Mouse (Mus musculus) hindbrain, embryonic 16.5 days (tissue): Measurements from ENCODE around the gene Nipal1. TPM values are rescaled to one million over a fixed set of nuclear protein-coding genes. Genes with fewer than 3 reads are reported as not detected.

Experiments used
- ATAC-seq: fragments of 200-750 bp; cut with Nextera tagmentation; 2 replicates; pipeline ENCODE4 v1.8.0; 2017; ENCODE audit warnings: moderate TSS enrichment, moderate library complexity
- H3K27ac ChIP-seq: fragments of 300-500 bp; sonication (generic); 2 replicates; pipeline ENCODE4 v1.5.1; 2014; ENCODE audit warnings: low read depth, mild to moderate bottlenecking, control low read depth, low read length, moderate library complexity
- H3K27me3 ChIP-seq: fragments of 300-500 bp; sonication (generic); replicated peaks from 2 replicates; pipeline ENCODE4 v1.6.1; 2014; ENCODE audit warnings: low read length; ENCODE audit not compliant: control insufficient read depth, insufficient read depth
- H3K36me3 ChIP-seq: fragments of 300-500 bp; sonication (generic); 2 replicates; pipeline ENCODE4 v1.6.1; 2014; ENCODE audit warnings: mild to moderate bottlenecking, low read length, moderate library complexity, mixed read lengths; ENCODE audit not compliant: control insufficient read depth, insufficient read depth
- H3K4me1 ChIP-seq: fragments of 300-500 bp; sonication (generic); 2 replicates; pipeline ENCODE4 v1.6.1; 2014; ENCODE audit warnings: low read depth, low read length; ENCODE audit not compliant: control insufficient read depth, insufficient read depth
- H3K4me2 ChIP-seq: fragments of 300-500 bp; sonication (generic); 2 replicates; pipeline ENCODE4 v1.6.1; 2014; ENCODE audit warnings: mild to moderate bottlenecking, low read length, control low read depth, moderate library complexity
- H3K4me3 ChIP-seq: fragments of 300-500 bp; sonication (generic); 2 replicates; pipeline ENCODE4 v1.5.1; 2014; ENCODE audit warnings: mild to moderate bottlenecking, low read length, control low read depth, moderate library complexity
- H3K9ac ChIP-seq: fragments of 300-500 bp; sonication (generic); 2 replicates; pipeline ENCODE4 v1.6.1; 2014; ENCODE audit warnings: low read depth, mild to moderate bottlenecking, control low read depth, low read length, moderate library complexity
- H3K9me3 ChIP-seq: fragments of 300-500 bp; sonication (generic); 2 replicates; pipeline ENCODE4 v1.6.1; 2014; ENCODE audit warnings: mild to moderate bottlenecking, low read length, moderate library complexity; ENCODE audit not compliant: control insufficient read depth
- WGBS: fragments of 180-500 bp; shearing (Covaris S2); extraction: QIAGEN DNeasy Blood & Tissue Kit; methylation state at CpG from one replicate; pipeline ENCODE4 v1.1.7; 2014; 5-methylcytosine and 5-hydroxymethylcytosine counted together
- polyA plus RNA-seq: library from polyadenylated mRNA; unstranded; fragments of >200 nt; fragmentation: Nextera tagmentation; extraction: Ambion mirVana; gene quantifications from 2 replicates; pipeline ENCODE4 v1.2.1, GENCODE M21; 2015

Nipal1 gene
- polyA plus RNA-seq, 1 experiment from 2014 or later: 1.9 TPM

- no peak for ATAC-seq
- H3K27ac ChIP-seq: no peak overlapping the region
- H3K9ac ChIP-seq: no peak overlapping the region
- no peaks in the 10 kb centered on the region for H3K27me3 ChIP-seq
- WGBS: 100% methylated on average over 1 of the region's 1 CpGs
- H3K9me3 ChIP-seq: no peaks in the 10 kb centered on the region
- H3K4me2 ChIP-seq: no peak overlapping the region
- H3K4me1 ChIP-seq: no peaks in the 10 kb centered on the region
- no peak overlapping the region for H3K4me3 ChIP-seq
- no peaks in the 10 kb centered on the region for H3K36me3 ChIP-seq
Observed at GRCm38 (mm10) chr5:72640072-72640471, 7.5 kb upstream of the Nipal1 start.

DNA sequence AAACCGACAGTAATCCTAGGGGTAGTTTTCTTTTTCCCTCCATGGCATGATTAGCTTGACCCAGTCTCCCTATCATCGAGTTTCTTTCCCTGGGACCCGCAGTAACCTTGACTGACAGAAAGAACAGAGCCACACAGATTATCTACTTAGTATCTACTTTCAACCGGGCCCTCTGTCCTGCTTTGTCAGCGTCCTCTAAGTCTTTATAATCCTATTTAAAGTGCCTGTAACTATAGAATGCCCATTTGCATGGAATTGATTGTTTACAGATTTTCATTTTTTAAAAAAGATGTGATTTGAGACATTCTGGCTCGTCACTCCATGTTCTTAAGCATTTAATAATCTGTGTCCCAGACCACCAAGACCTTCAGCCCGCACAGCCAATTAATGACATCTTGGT lies 3.9 kb upstream of the Nipal1 start:
- no peak for ATAC-seq
- WGBS: 73% methylated on average over 7 of the region's 7 CpGs
- no peak overlapping the region for H3K4me2 ChIP-seq
- no peak overlapping the region for H3K27ac ChIP-seq
- peaks cover 8% of the 10 kb centered on the region for H3K4me1 ChIP-seq
- peaks cover 7% of the 10 kb centered on the region; the same call in 1 of the 2 replicates for H3K27me3 ChIP-seq
- H3K9ac ChIP-seq: no peak overlapping the region
- no peaks in the 10 kb centered on the region for H3K36me3 ChIP-seq
- H3K4me3 ChIP-seq: no peak overlapping the region
- H3K9me3 ChIP-seq: no peaks in the 10 kb centered on the region

GRCm38 (mm10) chr5:72644175-72644574 lies 3.4 kb upstream of the Nipal1 start, which contains the start of gene Cnga1:
Gene Cnga1, minus strand, starts transcription at chr5:72644275.
- 72% methylated on average over 1 of the region's 1 CpGs for WGBS
- H3K36me3 ChIP-seq: no peaks in the 10 kb centered on the region
- H3K4me1 ChIP-seq: peaks cover 8% of the 10 kb centered on the region
- ATAC-seq: no peak
- no peak within 1 kb of the TSS for H3K4me3 ChIP-seq
- no peaks in the 10 kb centered on the region for H3K9me3 ChIP-seq
- no peak within 1 kb of the TSS for H3K27ac ChIP-seq
- H3K4me2 ChIP-seq: no peak within 1 kb of the TSS
- H3K9ac ChIP-seq: no peak within 1 kb of the TSS
- H3K27me3 ChIP-seq: peaks cover 9% of the 10 kb centered on the region; the same call in 1 of the 2 replicates

DNA sequence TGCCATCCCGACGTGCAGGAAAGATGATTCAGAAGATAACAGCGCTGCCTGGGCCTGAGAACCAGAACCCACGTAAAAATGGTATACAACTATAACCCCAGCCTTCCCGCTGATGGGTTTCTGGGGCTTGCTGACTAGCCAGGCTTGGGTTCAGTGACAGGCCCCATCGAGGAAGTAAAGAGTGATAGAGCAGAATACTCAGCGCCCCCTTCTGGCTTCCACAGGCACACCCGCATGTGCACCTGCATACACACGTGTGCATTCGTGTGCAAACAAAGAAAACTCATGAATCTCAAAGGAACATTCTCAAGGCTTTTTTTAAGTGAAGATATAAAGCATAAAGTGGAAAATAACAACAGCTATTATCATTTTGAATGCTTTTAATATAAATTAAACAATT lies 1.5 kb upstream of the Nipal1 start:
- 40% methylated on average over 10 of the region's 10 CpGs for WGBS

DNA sequence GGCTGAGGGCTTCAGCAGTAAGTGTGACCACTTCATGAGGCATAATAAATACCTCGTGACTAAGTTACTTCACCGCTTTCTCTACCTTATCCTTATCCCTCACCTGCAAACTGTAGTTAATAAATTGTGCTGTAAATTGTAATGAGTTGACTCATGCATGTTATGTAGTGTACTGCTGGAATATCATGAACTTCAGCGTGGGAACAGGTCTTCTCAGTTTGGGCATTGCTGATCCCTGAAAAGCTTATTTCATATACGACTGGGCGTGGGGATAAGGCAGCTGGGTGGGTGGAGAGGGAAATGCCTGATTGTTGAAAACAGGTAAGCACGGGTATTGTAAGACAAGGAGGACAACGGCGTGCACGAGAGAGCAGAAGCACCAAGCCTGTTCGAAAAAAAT lies 599 bp upstream of the Nipal1 start:
- no peak overlapping the region for H3K27ac ChIP-seq
- peak overlapping the region; percentile 55 for H3K4me3 ChIP-seq
- peak overlapping the region; percentile 98 for H3K4me2 ChIP-seq
- H3K4me1 ChIP-seq: peaks cover 8% of the 10 kb centered on the region
- peak overlapping the region; percentile 59; the same call in 1 of the 2 replicates for H3K9ac ChIP-seq
- H3K36me3 ChIP-seq: no peaks in the 10 kb centered on the region
- no peak for ATAC-seq
- 26% methylated on average over 10 of the region's 10 CpGs for WGBS
- peaks cover 11% of the 10 kb centered on the region; the same call in 1 of the 2 replicates for H3K27me3 ChIP-seq
- H3K9me3 ChIP-seq: no peaks in the 10 kb centered on the region

More for the DNA sequence above, 1.5 kb upstream of the Nipal1 start:
- Histone ChIP-seq H3K4me2 (no peak overlapping the region), H3K4me3 (no peak overlapping the region), H3K36me3 (no peaks in the 10 kb centered on the region), H3K4me1 (peaks cover 8% of the 10 kb centered on the region), H3K27ac (no peak overlapping the region), H3K27me3 (peaks cover 11% of the 10 kb centered on the region; the same call in 1 of the 2 replicates), H3K9ac (no peak overlapping the region), H3K9me3 (no peaks in the 10 kb centered on the region)
- ATAC-seq: no peak

- Histone ChIP-seq H3K9me3 (no peaks in the 10 kb centered on the region), H3K4me2 (peak overlapping the region; percentile 98), H3K36me3 (no peaks in the 10 kb centered on the region), H3K4me3 (peak overlapping the region; percentile 55), H3K27me3 (peaks cover 11% of the 10 kb centered on the region; the same call in 1 of the 2 replicates), H3K27ac (no peak overlapping the region), H3K4me1 (peaks cover 8% of the 10 kb centered on the region), H3K9ac (peak overlapping the region; percentile 59)
- 4% methylated on average over 18 of the region's 18 CpGs for WGBS
- ATAC-seq: peak; percentile 70
Observed at GRCm38 (mm10) chr5:72647958-72648595, 482 bp downstream of the Nipal1 start.

DNA sequence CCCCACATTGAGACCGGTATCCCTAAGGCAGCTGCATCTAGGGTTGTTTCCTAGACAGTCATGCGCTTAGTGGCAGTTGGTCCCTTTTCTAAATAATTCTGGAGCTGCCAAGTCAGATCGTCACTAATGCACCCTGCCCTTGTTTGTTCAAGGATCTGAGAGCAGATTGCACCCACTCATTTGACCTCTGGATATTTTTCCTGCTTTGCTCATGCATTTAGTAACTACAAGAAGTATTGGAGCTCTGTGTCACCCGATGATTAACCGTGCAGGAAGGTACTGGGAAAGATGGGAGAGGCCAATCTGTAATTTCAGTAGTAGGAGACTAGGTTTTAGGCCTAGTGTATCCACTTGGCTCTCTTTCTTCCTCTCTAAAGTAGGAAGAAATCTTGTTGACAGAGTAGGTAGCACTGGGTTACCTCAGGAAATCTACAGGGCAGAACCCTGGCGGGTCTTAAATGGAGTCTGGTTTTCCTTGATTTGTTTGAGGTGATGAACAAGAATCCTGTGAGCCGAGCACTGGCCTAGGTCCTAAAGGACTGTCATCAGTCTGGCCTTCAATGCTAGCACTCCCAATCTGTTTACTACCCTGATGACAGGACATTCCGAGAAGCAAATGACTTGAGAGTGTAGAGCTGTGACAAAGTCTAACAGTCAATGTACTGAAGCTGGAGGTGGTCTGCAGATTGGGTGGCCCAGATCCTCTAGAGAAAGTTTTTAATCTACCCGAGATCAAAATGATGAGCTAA lies 1.6 kb downstream of the Nipal1 start:
- ATAC-seq: no peak
- 86% methylated on average over 9 of the region's 9 CpGs for whole genome bisulfite sequencing
- Histone ChIP-seq H3K4me1 (peaks cover 8% of the 10 kb centered on the region), H3K4me3 (no peak overlapping the region), H3K4me2 (no peak overlapping the region), H3K9me3 (no peaks in the 10 kb centered on the region), H3K36me3 (no peaks in the 10 kb centered on the region), H3K27ac (no peak overlapping the region), H3K9ac (no peak overlapping the region), H3K27me3 (peaks cover 11% of the 10 kb centered on the region; the same call in 1 of the 2 replicates)

GRCm38 (mm10) chr5:72653068-72653674 lies 5.6 kb downstream of the Nipal1 start:
- Histone ChIP-seq H3K27me3 (peaks cover 4% of the 10 kb centered on the region; the same call in 1 of the 2 replicates), H3K36me3 (no peaks in the 10 kb centered on the region), H3K27ac (no peak overlapping the region), H3K4me2 (no peak overlapping the region), H3K4me3 (no peak overlapping the region), H3K9ac (no peak overlapping the region), H3K4me1 (no peaks in the 10 kb centered on the region), H3K9me3 (no peaks in the 10 kb centered on the region)
- WGBS: 62% methylated on average over 10 of the region's 10 CpGs
- ATAC-seq: peak; percentile 54; the same call in 1 of the 2 replicates

DNA sequence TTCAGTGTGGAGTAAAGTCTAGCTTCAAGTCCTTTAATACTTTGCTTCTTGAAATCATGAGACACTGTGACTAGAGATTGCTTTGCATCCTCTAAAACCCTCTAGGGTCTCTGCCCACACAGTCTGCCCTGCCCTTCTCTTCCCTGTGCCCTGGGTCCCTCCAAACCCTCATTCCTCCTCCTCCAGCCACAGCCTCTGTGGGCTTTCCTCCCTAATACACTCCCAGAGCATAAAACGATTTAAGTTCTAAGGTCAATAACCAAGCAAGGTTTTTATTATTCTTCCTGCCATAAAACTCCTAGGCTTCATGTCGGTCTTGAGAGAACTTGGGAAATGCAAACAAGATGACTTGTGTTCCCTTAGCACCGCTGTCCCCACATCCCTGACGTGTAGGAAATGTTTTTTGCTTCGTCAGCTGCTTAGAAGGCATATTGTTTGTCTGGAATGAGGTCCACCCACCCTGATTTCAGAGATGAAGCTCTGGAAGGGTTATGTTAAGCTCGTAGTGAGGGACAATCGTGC lies 8.7 kb downstream of the Nipal1 start:
- no peak for ATAC-seq
- no peaks in the 10 kb centered on the region for H3K9me3 ChIP-seq
- H3K27ac ChIP-seq: no peak overlapping the region
- no peak overlapping the region for H3K4me3 ChIP-seq
- H3K4me2 ChIP-seq: no peak overlapping the region
- H3K9ac ChIP-seq: no peak overlapping the region
- no peaks in the 10 kb centered on the region for H3K4me1 ChIP-seq
- no peaks in the 10 kb centered on the region; the same call in 1 of the 2 replicates for H3K27me3 ChIP-seq
- no peaks in the 10 kb centered on the region for H3K36me3 ChIP-seq
- WGBS: 67% methylated on average over 7 of the region's 7 CpGs
